Mouse (Mus musculus): ENCODE results near the gene Cln5.

Cln5 gene

GRCm38 (mm10) chr14:103079209-103079977, 9.4 kb downstream of the Cln5 start:
- no peak for DNase-seq

GRCm38 (mm10) chr14:103085840-103086533, 16.0 kb downstream of the Cln5 start:
- no peak for DNase-seq

DNA sequence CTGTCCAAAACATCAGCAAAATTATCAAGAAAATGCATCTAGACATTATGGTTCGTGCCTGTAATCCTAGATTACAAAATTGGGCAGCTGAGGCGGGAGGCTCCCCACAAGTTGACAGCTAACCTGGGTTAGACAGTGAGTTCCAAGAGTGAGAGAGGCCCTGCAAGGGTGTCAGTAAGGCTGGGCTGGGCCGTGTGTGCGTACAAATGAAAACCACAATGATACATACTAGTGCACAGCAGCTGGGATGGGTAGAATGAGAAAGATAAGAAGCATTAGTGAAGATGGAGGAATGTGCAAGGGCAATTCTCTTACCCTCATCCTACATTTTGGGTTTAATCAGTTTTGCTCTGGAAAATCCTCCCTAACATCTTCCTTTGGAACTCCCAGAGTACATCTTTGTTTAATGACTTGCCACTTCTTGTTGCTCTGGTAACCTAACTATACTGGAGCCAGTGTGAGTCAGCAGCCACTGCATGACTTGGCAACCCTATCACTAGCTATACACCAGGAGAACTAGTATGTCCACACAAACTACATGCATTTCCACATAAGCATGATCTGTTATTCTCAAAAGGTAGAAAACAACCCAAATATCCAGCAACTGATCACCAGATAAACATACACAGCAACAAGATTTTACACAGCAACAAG, 16.8 kb downstream of the Cln5 start:
- no peak for DNase-seq

DNA sequence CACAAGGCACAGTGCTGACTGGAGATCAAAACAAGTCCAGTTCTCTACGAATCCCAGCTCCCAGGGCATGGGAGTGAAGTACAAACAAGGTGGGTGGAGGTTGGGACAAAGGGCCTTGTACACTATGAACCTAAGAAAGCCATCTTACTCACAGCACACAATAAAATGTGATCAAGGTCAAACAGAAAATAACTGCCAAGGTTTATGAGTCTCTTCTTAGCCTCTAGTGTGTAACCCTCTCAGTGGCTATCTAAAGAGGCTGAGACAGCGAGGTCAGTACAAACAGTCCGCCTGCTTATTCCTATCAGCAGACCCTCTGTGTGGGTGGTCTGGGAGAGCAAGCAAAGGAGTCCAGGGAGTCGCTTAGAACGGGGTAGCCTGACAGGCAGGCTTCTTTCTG, 17.8 kb downstream of the Cln5 start:
- no peak for DNase-seq

GRCm38 (mm10) chr14:103088624-103089023, 18.6 kb downstream of the Cln5 start:
- peak in 1 of 2 experiments; percentile 75 for DNase-seq

- DNase-seq, result no peak
Observed at GRCm38 (mm10) chr14:103093236-103093635, 23.2 kb downstream of the Cln5 start.

GRCm38 (mm10) chr14:103093670-103094069, 23.7 kb downstream of the Cln5 start:
- DNase-seq, result no peak

DNA sequence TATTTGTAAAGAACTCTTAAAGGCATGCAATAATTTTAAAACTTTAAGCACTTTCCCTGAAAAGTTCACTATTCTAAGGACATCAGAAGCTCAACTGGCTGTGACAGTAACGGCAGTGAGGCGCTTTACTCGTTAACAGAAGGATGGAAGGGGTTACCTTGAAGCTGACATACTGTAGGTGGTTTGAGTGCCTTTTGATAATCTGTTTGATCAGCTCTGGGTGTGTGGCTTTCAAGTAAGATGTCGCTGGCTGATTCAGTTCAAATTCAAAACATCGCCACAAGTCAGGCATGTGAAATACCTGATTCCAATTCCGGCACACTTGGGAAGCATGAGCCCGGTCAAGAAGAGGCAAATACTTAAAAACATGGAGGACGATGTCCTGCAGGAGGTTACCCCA, 25.0 kb downstream of the Cln5 start:
- no peak for DNase-seq

GRCm38 (mm10) chr14:103095826-103096225, 25.8 kb downstream of the Cln5 start:
- DNase-seq, result no peak

DNA sequence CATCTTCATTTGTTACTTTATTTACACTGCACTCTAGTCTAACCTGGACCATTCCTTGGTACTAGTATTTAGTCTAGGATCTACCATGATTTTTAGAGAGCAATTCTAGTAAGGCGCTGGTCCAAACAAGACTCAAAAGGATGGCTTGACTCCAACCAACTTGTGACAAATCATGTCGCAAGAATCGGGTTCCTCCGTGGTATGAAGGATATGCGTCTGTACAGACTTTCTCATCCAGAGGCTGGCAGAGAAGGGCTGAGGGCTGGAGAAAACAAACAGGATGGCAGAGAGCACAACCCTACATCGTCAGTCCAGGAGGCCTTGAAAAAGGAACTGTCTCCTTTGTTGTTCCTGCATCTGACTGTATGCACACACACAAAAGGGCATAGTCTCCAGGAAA, 26.6 kb downstream of the Cln5 start:
- no peak for DNase-seq

DNA sequence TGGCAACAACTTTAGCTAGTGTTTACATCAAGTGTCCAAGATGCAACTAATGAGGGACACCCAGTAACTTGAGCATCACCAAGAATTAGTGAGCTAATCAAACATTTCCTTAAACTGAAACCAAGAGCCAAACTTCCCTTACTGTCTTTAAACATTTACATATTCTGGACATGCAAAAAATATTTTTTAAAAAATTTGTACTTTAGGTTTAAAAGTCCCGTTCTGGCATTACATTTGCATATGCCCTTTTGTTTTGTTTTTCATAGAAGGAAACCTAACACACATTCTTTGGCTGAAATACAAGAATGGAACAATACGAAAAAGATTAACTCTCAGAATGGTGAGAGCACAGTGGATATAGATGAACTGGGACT, 28.2 kb downstream of the Cln5 start:
- no peak for DNase-seq

DNA sequence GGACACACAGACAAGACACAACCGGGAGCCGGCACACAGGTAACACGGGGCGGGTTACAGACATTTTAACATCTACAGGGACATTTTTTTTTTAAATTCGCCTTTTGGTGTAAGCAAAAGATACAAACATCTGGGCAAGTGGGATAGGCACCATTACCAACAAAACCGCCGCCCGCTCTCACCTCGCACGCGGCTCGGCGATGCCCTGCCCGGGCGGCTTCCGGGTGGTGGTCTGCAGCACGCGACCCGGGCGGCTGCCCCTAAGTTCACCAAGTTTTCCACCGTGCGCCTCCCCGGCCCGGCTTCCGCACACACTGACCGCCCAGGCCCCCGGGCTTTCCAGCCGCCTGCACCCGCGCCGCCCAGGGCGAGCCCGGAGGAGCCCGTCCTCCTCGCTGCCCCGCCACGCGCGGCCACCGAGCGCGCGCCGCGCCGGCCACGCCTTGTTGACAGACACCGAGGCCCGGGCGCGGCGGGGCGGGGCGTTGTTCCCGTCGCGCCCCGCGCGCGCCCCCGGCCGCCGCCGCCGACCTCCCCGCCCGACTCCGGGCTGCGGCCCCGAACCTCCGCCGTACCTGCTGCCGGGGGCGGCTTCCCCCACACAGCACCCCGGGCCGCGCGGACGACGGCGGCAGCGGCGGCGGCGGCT, 28.7 kb downstream of the Cln5 start:
- peak; percentile 92 to 96 for DNase-seq

GRCm38 (mm10) chr14:103099238-103099933, 29.4 kb downstream of the Cln5 start, which contains the start of gene Fbxl3:
Fbxl3 (minus strand) TSS chr14:103099566.
- peak; percentile 94 to 98 for DNase-seq

GRCm38 (mm10) chr14:103100296-103100695, 30.3 kb downstream of the Cln5 start:
- no peak for DNase-seq

DNA sequence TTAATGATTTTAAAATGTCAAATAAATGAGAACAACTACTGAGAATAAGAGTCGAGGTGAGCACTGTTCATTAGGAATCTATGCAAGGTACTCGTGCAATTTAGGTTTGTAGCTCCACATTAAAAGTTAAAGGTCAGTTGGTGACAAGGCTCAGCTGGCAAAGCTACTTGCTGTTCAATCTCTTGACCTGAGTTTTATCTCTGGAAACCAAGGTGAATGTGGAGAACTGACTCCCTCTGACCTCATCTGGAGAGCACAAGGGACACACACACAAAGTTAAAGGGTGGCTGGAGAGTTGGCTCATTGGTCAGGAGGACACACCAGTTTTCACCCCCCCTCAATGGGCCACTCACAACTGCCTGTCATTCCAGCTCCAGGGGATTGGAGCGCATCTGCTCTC, 31.2 kb downstream of the Cln5 start:
- DNase-seq, result no peak

GRCm38 (mm10) chr14:103102246-103102645, 32.2 kb downstream of the Cln5 start:
- DNase-seq, result peak; percentile 54 to 79

DNA sequence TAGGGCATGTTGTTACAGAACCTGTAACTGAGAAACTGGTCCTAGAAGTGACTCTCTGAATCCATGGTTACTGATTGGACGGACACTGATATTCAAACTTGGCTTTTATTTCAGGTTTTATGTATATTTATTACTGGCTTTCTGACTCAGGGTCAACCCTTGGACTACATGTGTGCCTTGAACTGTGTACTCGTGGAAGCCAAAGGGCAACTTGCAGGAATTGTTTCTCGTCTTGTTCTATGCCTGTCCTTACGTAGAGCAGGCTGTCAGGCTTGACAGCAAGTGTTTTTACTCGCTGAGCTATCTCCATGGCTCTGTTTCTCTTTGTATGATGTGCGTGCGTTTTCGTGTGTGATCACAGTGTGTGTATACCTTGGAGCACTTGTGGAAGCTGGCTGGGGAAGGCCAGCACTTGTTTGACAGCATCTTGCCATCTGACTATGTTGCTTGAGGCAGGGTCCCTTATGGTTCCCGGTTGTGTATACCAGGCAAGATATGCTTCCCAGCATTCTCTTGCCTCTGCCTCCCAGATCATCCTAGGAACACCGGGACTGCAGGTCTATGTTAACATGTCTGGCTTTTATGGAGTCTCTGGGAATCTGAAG, 32.8 kb downstream of the Cln5 start:
- peak in 1 of 2 experiments; percentile 33 for DNase-seq

- DNase-seq, result no peak
Observed at GRCm38 (mm10) chr14:103106301-103106700, 36.3 kb downstream of the Cln5 start.

DNA sequence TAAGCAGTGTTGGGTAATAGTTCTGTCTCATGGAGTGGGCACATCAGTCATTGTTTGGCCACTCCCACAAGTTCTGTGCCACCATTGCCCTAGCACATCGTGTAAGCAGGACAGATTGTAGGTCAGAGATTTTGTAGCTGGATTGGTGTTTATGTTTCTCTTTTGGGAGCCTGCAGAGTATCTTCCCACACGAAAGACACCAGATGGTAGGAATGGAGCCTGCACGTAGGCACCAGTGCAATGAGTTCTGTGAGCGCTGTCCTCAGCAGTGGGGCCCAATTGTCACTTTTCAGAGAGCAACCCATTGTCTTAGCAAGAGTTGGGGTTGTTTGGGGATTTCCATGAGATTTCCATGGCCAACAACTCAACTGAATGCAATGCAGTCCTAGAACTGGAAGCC, 40.0 kb downstream of the Cln5 start:
- DNase-seq, result no peak

GRCm38 (mm10) chr14:103112606-103113363, 42.8 kb downstream of the Cln5 start:
- peak in 1 of 2 experiments; percentile 43 for DNase-seq

DNA sequence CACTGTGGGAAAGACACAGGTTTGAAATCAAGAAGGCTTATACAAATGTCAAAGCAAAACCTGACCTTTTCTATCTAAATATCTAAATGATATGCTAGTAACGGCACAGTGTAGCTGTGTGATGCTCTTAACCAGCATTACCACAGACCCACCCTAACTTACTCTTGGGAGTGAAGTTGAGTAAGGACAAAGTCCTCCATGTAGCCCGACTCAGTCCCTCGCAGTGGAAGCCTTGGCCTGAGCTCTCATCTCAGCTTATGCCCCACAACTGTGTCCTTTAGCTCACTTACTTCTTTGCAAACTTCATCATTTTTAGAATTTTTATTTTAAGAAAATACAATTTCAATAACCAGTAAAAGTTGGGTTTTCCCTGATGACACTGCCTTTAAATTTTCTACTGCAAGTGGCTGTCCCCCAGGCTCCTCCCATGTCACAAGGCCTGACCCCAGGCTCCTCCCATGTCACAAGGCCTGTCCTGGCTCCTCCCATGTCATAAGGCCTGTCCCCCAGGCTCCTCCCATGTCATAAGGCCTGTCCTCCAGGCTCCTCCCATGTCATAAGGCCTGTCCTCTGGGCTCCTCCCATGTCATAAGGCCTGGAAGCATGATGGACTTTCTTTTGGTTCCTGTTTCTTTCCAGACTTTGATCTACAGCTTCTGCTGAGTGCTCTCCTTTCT, 45.1 kb downstream of the Cln5 start:
- DNase-seq, result no peak
